Mouse (Mus musculus) ovary, adult 18-20 months (tissue): ENCODE data around the gene Kcnd3.

Experiments used
- DNase-seq: peaks from one replicate; pipeline ENCODE4 v3.0.0; 2022; ENCODE audit warnings: low spot score, mixed read lengths

Gene Kcnd3

GRCm38 (mm10) chr3:105590056-105590672 lies 138.0 kb downstream of the Kcnd3 start:
- no peak for DNase-seq

- DNase-seq: no peak
Measured at GRCm38 (mm10) chr3:105591766-105592165, 139.6 kb downstream of the Kcnd3 start.

- DNase-seq: no peak
Measured at GRCm38 (mm10) chr3:105592246-105592645, 140.1 kb downstream of the Kcnd3 start.

GRCm38 (mm10) chr3:105600483-105600882 lies 148.4 kb downstream of the Kcnd3 start:
- DNase-seq: no peak

GRCm38 (mm10) chr3:105602966-105603365 lies 150.8 kb downstream of the Kcnd3 start:
- no peak for DNase-seq

GRCm38 (mm10) chr3:105605726-105606125 lies 153.6 kb downstream of the Kcnd3 start:
- DNase-seq: no peak

- no peak for DNase-seq
Measured at GRCm38 (mm10) chr3:105608857-105609256, 156.7 kb downstream of the Kcnd3 start.

- DNase-seq: no peak
Measured at GRCm38 (mm10) chr3:105611531-105612422, 159.6 kb downstream of the Kcnd3 start.

- DNase-seq: no peak
Measured at GRCm38 (mm10) chr3:105612423-105612814, 160.3 kb downstream of the Kcnd3 start.

- no peak for DNase-seq
Measured at GRCm38 (mm10) chr3:105616861-105617743, 165.0 kb downstream of the Kcnd3 start.

- no peak for DNase-seq
Measured at GRCm38 (mm10) chr3:105621154-105621553, 169.0 kb downstream of the Kcnd3 start.

- DNase-seq: no peak
Measured at GRCm38 (mm10) chr3:105623137-105623536, 171.0 kb downstream of the Kcnd3 start.

- no peak for DNase-seq
Measured at GRCm38 (mm10) chr3:105625961-105626360, 173.8 kb downstream of the Kcnd3 start.

GRCm38 (mm10) chr3:105627258-105627657 lies 175.1 kb downstream of the Kcnd3 start:
- DNase-seq: no peak

- DNase-seq: no peak
Measured at GRCm38 (mm10) chr3:105632296-105632695, 180.2 kb downstream of the Kcnd3 start.

GRCm38 (mm10) chr3:105633021-105633420 lies 180.9 kb downstream of the Kcnd3 start:
- no peak for DNase-seq

- no peak for DNase-seq
Measured at GRCm38 (mm10) chr3:105642186-105642585, 190.1 kb downstream of the Kcnd3 start.

- DNase-seq: no peak
Measured at GRCm38 (mm10) chr3:105643566-105643965, 191.4 kb downstream of the Kcnd3 start.

GRCm38 (mm10) chr3:105648889-105649567 lies 196.9 kb downstream of the Kcnd3 start:
- no peak for DNase-seq

GRCm38 (mm10) chr3:105653544-105654380 lies 201.6 kb downstream of the Kcnd3 start:
- DNase-seq: no peak
